Mouse (Mus musculus) embryo, embryonic 11 days (tissue): ENCODE measurements at regions not wholly inside any gene's neighbourhood (a gene's known extent, or its start where the extent isn't known, plus 50 kb on each side); places are given as distances from the start of the nearest gene placed in this dataset.
"Not testable (repeated sequence)": the region's sequence is repeated elsewhere in the genome, so short reads cannot be mapped to it uniquely, and the experiment has no call there.

Source experiments
- DNase-seq: peaks from one replicate; pipeline ENCODE4 v3.0.0-alpha.2; 2015

GRCm38 (mm10) chr1:164744955-164745608, 51.4 kb upstream of the Dpt start:
- peak; percentile 61 for DNase-seq

- DNase-seq, result no peak
These were observed 51.9 kb upstream of the Dpt start for GRCm38 (mm10) chr1:164744499-164744898.

DNA sequence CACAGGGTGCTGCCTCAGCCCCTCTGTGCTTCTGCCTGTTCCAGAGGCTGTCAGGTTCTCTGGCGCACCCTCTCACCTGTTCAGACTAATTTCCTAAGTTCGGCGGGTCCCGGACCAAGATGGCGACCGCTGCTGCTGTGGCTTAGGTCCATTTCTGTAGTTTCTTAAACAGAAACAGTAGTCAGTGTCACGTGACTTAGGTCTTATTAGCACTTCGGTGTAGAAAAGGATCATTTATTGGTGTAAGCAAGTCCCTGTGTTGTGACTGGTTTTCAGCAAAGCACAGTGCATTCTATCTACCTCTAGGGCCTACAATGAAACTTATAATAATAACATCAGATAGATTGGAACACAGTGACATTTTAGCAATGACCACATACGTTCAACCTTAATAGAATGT, 53.5 kb upstream of the Dpt start:
- not testable (repeated sequence) for DNase-seq

GRCm38 (mm10) chr1:164735646-164736045, 60.8 kb upstream of the Dpt start:
- DNase-seq, result no peak

GRCm38 (mm10) chr1:164733741-164734140, 62.7 kb upstream of the Dpt start:
- DNase-seq, result no peak

DNA sequence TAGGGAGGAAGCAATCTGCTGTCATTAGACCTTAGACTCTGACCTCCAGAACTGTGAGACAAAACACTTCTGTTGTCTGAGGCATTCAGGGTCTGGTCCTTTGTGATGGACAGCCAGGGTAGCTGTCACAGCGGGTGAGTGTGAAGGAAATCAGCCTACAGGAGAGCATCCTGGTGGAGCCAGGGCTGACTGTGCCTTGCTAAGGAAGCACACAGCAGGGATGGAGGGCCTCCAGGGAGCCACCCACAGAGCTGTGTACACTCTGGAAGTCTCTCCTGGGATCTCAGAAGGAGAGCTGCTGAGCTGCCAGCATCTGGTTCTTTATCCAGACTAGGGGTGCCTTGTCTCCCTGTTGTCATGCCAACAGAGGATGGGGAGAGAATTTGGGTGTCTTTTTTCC, 74.4 kb upstream of the Dpt start:
- peak; percentile 13 for DNase-seq

GRCm38 (mm10) chr1:164714905-164715304, 81.5 kb upstream of the Dpt start:
- DNase-seq, result no peak

DNA sequence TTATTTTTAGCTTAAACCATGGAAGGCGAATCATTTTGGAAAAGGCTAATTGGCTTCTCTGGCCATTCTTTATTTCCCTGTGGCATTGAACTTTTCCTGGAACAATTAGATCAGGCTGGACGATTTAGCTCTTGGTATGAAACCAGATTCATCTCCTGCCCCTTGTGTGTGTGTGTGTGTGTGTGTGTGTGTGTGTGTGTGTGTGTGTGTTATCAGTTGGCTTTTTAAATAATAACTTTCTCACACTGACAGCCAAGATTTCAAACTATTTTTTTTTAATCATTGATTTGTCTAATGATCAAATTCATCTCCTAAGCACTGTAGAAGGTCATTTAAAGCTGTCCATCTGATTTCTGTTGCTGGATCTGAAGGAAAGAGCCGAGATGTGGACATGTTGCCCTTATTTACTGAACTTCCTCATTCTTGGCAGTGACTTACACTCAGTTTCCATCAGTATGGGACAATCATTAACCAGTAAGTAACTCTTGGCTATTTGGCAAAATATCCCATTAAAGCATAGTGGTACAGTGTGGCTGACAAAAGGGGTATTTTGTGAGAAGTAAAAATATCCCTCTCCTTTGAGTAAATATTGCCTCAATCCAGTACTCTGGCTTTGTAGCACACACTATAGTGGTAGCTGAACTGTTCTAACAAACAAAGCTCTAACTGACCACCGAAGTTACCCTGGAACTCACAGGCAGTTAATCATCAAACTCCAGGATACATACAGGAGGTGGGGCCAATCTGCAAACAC, 82.5 kb upstream of the Dpt start:
- no peak for DNase-seq

DNA sequence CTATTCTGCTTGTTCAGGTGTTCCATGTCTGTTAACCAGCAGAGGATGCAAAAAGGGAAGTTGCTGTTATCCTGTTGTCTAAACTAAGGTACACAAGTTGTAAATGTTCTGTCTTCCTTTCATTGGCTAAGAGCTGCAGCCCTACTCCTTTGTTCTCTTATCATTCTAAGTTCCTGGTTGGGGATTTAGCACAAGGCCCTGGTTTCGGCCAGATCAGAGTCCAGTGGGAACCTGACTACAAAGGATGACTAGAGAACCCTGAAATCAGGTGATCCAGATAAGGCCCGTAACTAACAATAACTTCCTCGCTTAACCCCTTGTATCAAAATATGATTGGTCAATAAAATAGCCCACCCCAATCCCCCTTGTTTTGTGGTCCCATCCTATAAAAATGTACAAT, 83.9 kb upstream of the Dpt start:
- DNase-seq, result no peak

DNA sequence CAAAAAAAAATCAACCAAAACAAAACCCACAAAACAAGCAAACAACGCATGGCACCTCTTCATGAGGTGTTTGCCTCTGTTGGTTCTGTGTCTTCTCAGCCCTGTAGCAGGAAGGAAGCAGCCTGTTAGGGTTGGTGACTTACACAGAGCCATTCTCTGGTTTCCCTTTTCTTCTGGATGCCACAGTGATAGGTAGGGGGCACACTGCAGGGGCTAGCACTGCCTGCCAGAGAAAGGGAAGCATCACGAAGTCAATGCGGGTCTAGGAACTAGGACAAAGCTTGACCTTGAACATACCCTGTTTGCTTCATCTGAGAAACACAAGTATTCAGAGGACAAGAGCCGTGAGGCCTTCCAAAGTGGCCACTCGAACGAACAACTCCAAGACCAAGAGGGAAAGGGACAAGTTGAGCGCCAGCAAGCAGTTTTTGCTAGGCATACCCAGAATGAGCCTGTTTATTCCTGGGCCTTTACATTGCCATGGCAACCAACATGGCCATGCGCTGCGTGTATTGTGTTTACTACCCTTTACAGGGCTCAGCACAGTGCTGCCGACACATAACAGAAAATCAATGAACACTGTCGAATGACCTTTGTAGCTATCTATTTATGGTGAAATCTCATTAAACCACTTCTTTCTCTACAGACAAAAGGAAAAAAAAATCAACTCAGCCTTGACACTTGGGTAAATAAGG, 91.9 kb upstream of the Dpt start:
- DNase-seq, result peak; percentile 59

- DNase-seq, result no peak
These were observed 92.8 kb upstream of the Dpt start for GRCm38 (mm10) chr1:164703560-164704131.

DNA sequence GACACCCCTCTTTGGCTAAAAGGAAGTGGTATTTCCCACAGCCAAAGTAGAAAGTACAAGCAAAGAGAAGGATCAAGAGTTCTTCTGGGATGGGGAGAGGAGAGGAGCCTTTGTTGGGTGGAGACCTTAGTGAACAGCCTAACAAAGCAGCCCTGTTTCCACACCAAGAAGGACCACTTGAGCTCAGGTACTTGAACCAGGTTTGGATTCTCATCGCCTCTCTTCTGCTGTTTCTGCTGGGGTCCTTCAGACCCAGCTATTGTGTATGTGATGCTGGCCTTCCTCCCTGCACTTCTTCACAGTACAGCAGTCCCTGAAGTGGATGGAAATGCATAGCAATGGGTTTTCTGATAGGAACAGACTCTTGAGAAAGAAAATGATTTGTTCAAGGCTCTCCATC, 106.4 kb upstream of the Dpt start:
- no peak for DNase-seq

DNA sequence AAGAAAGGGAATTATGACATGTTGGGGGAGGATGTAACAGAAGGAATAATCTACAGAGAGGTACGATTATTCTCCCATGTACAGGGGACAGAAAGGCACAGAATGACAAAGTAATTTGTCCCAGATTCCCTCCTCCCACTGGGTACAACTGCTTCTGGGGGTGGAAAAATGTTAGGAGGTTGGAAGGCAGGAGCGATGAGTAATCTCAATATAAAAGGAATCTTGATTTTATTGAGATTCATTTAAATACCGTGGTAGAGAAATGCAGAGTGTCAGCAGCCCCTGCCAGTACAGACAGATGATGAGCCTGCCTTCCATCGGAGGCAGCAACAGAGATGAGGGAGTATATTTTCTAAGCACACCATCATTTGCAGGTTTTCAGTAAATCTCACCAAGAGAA, 107.1 kb upstream of the Dpt start:
- DNase-seq, result no peak

- DNase-seq, result no peak
These were observed 112.0 kb upstream of the Dpt start for GRCm38 (mm10) chr1:164684437-164684836.

- no peak for DNase-seq
These were observed 112.7 kb upstream of the Dpt start for GRCm38 (mm10) chr1:164683788-164684187.

GRCm38 (mm10) chr1:164682867-164683599, 113.4 kb upstream of the Dpt start:
- DNase-seq, result no peak

- DNase-seq, result no peak
These were observed 114.0 kb upstream of the Dpt start for GRCm38 (mm10) chr1:164682426-164682825.

DNA sequence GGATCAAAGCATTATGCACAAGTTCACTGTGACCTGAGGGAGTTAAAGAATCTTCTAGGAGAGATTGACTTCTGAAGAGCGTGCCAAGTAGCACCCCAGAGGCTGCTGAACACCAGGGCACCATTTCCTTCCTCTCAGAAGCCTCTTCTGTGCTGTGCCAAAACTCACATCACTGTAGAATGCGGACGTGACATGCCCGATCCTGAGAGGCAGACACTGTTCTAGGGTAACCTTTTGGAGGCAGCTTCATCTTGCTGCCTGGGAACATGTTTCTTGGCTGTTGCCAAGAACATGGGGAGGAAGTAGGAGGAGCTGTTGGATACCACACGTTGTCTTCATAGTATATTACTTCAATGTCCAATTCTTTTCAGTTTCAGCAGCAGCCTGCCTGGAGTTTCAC, 114.9 kb upstream of the Dpt start:
- no peak for DNase-seq

- DNase-seq, result no peak
These were observed 118.1 kb upstream of the Dpt start for GRCm38 (mm10) chr1:164678303-164678702.

DNA sequence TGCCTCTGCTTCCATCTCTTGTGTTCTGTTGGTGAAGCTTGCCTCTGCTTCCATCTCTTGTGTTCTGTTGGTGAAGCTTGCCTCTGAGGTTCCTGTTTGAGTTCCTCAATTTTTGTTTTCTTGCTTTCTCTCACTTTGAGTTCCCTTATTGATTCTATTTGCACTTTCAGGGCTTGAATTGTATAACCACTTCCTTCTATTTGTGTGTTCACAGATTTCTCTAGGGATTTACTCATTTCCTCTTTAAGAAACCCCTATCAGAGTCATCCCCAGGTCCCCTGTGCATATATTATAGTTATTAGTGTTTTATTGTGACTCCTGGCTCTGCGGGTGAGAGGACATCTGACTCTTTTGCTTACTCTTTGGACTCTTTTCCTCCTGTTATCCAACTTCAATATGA, 144.2 kb upstream of the Dpt start:
- DNase-seq, result no peak

DNA sequence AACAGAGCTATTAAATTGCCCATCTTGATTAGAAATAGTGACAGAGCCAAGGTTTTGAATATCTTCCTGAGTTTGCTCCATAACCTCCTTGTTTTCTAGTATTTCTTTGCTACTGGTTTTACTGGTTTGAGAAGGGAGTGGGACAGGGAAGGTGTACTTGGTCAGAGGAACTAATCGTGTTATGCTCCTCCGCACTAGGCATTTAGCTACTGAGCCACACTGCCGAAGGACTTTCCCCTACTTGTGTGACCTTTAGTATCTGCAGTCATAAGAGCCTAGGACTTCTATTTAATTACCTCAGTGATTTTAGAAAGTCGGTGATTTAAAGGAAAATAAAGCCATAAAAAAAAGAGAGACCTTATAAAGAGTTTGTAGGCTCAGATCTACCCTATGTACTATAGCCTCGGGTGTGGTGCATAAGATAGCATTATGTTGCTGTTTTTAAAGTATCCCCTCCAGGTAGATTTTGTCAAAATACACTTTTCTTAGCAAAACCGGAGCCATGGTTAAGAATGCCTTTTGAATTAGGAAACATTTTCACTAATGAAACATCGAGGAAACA, 158.5 kb upstream of the Dpt start:
- DNase-seq, result no peak

- no peak for DNase-seq
These were observed 164.8 kb upstream of the Dpt start for GRCm38 (mm10) chr1:164631679-164632078.

GRCm38 (mm10) chr1:164628840-164629239, 167.6 kb upstream of the Dpt start:
- DNase-seq, result no peak
